9 mouse cellular contexts compared by ENCODE assay signal in the genomic region with DNA sequence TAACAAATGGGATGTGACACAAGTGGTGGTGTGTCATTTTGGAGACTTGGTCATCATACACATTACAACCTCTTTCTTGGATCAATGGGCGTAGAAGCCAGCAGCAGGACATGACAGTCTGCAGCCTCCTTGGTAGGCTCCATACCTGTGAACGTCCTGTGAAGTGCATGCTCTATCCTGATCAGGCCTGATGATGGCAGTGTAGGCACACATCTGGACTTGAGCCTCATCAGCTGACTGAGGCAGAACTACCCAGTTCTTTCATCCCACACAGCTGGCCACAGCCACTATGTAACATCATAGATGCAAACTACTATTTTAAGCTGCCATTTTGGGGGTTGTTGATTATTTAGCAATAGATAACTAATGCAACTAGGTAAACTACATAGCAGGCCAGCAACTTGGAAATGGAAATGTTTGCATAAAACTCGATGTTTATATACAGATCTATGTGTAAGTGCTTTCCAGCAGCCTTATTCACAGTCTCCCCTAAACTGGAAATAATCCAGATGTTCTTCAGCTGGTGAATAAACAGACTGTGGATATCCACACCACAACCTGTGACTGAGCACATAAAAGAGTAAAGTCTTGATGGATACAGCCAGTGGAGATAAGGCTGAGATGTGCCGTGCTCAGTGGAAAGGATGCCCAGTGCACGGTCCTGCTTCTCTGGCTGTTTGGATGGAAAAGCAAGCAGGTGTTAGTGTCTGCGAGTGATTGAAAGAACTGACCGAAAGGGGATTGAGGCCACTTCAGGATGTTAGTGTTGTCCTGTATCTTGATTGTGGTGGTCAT. TPM values are rescaled to one million over a fixed set of nuclear protein-coding genes. Genes with fewer than 3 reads are reported as not detected.
DNase-seq lines count a peak whose midpoint lies in the region; ATAC-seq and TF ChIP-seq lines count a peak whose summit lies in the region.
"Had no signal": no experiment of that assay in that cellular context is flagged by ENCODE, and none has a peak within 500 bp of the region (broad histone marks: within the 10 kb centered on the region; RNA-seq: fewer than 3 reads in every experiment).

No protein-coding gene starts in this region.

- H3K27ac ChIP-seq in forebrain, postnatal 0 days (ENCODE audit: low read depth, low read length): no peak overlapping the region
- H3K27ac ChIP-seq in forebrain, embryonic 10.5 days: no peak overlapping the region
- no peak overlapping the region for H3K27ac ChIP-seq in kidney, embryonic 14.5 days (ENCODE audit: low read depth, low read length)
- H3K27ac ChIP-seq in forebrain, embryonic 16.5 days (ENCODE audit: low read length): no peak overlapping the region
- H3K27ac ChIP-seq: hindbrain, embryonic 15.5 days had no signal

- peak; percentile 55 for ATAC-seq in forebrain, postnatal 0 days
- peak; percentile 46 for ATAC-seq in activated CD4-positive, CD25-positive, alpha-beta regulatory T cell, adult 4 months
- peak; percentile 50 for ATAC-seq in granulocyte monocyte progenitor cell, adult 5-6 weeks (replicated peaks; ENCODE audit: poor library complexity, severe bottlenecking)
- peak; percentile 52; the same call in 1 of the 2 replicates for ATAC-seq in kidney, embryonic 14.5 days (ENCODE audit: low FRiP score, low TSS enrichment)
- ATAC-seq in forebrain, embryonic 16.5 days: no peak

- H3K4me1 ChIP-seq in forebrain, postnatal 0 days (ENCODE audit: insufficient read depth): no peaks in the 10 kb centered on the region
- no peaks in the 10 kb centered on the region for H3K4me1 ChIP-seq in forebrain, embryonic 10.5 days
- no peaks in the 10 kb centered on the region for H3K4me1 ChIP-seq in kidney, embryonic 14.5 days (ENCODE audit: control insufficient read depth, insufficient read depth, low read length)
- no peaks in the 10 kb centered on the region for H3K4me1 ChIP-seq in forebrain, embryonic 16.5 days (replicated peaks; ENCODE audit: control insufficient read depth, insufficient read depth, low read length)
- H3K4me1 ChIP-seq: hindbrain, embryonic 15.5 days had no signal

- DNase-seq in forebrain, postnatal 0 days: peak; percentile 41
- no peak for DNase-seq in forebrain, embryonic 10.5 days (ENCODE audit: extremely low spot score, low spot score)
- DNase-seq in 3T3-L1 (ENCODE audit: low read depth, low spot score): peak; percentile 73
- peak; percentile 59 for DNase-seq in lung, postnatal 14 days

- no peaks in the 10 kb centered on the region for H3K27me3 ChIP-seq in forebrain, postnatal 0 days (ENCODE audit: insufficient read depth, low read length)
- no peaks in the 10 kb centered on the region for H3K27me3 ChIP-seq in forebrain, embryonic 10.5 days (ENCODE audit: poor library complexity, severe bottlenecking)
- no peaks in the 10 kb centered on the region for H3K27me3 ChIP-seq in kidney, embryonic 14.5 days (ENCODE audit: control insufficient read depth, insufficient read depth, low read length)
- H3K27me3 ChIP-seq in forebrain, embryonic 16.5 days (replicated peaks; ENCODE audit: control insufficient read depth, insufficient read depth, low read length): no peaks in the 10 kb centered on the region
- H3K27me3 ChIP-seq: hindbrain, embryonic 15.5 days had no signal

- no peak overlapping the region for H3K4me2 ChIP-seq in forebrain, postnatal 0 days (ENCODE audit: low read depth)
- no peak overlapping the region for H3K4me2 ChIP-seq in kidney, embryonic 14.5 days (replicated peaks; ENCODE audit: low read depth, low read length)
- H3K4me2 ChIP-seq in forebrain, embryonic 16.5 days (ENCODE audit: low read length): no peak overlapping the region
- H3K4me2 ChIP-seq: hindbrain, embryonic 15.5 days had no signal

- peak; percentile 68 for TF ChIP-seq CTCF in forebrain, postnatal 0 days (IDR thresholded peaks at IDR 0.05; ENCODE audit: low read depth)

- H3K9ac ChIP-seq in forebrain, postnatal 0 days: no peak overlapping the region
- H3K9ac ChIP-seq in kidney, embryonic 14.5 days (ENCODE audit: low read depth, low read length): no peak overlapping the region
- H3K9ac ChIP-seq in forebrain, embryonic 16.5 days (replicated peaks; ENCODE audit: low read depth, low read length): no peak overlapping the region
- H3K9ac ChIP-seq: hindbrain, embryonic 15.5 days had no signal

- H3K4me3 ChIP-seq in forebrain, postnatal 0 days (ENCODE audit: low read depth, low read length): no peak overlapping the region
- H3K4me3 ChIP-seq in forebrain, embryonic 10.5 days: no peak overlapping the region
- H3K4me3 ChIP-seq in kidney, embryonic 14.5 days (ENCODE audit: low read length): no peak overlapping the region
- no peak overlapping the region for H3K4me3 ChIP-seq in forebrain, embryonic 16.5 days (replicated peaks; ENCODE audit: low read length)
- H3K4me3 ChIP-seq: hindbrain, embryonic 15.5 days had no signal

- H3K9me3 ChIP-seq in forebrain, postnatal 0 days (ENCODE audit: low read length): no peaks in the 10 kb centered on the region
- no peaks in the 10 kb centered on the region for H3K9me3 ChIP-seq in forebrain, embryonic 10.5 days
- no peaks in the 10 kb centered on the region for H3K9me3 ChIP-seq in kidney, embryonic 14.5 days (ENCODE audit: control insufficient read depth, low read length)
- no peaks in the 10 kb centered on the region for H3K9me3 ChIP-seq in forebrain, embryonic 16.5 days (ENCODE audit: control insufficient read depth, low read length)
- H3K9me3 ChIP-seq: hindbrain, embryonic 15.5 days had no signal

- 85% methylated on average over 7 of the region's 7 CpGs for WGBS in forebrain, postnatal 0 days
- WGBS in forebrain, embryonic 10.5 days: 83% methylated on average over 7 of the region's 7 CpGs
- WGBS in kidney, embryonic 14.5 days: 81% methylated on average over 7 of the region's 7 CpGs
- WGBS in forebrain, embryonic 16.5 days: 82% methylated on average over 7 of the region's 7 CpGs

- H3K36me3 ChIP-seq in forebrain, postnatal 0 days (ENCODE audit: insufficient read depth): peaks cover 11% of the 10 kb centered on the region
- H3K36me3 ChIP-seq in forebrain, embryonic 10.5 days (replicated peaks): peaks cover 61% of the 10 kb centered on the region
- H3K36me3 ChIP-seq in kidney, embryonic 14.5 days (ENCODE audit: control insufficient read depth, insufficient read depth, low read length): no peaks in the 10 kb centered on the region; the same call in 1 of the 2 replicates
- no peaks in the 10 kb centered on the region for H3K36me3 ChIP-seq in forebrain, embryonic 16.5 days (ENCODE audit: control insufficient read depth, insufficient read depth)

RNA-seq across cellular contexts. Expression of a gene that starts 23.9 kb away (rescaled TPM):
- 13.2 and 17.5 TPM in 2 replicates for total RNA-seq in forebrain, postnatal 0 days (2014; rRNA removed)
- 8.2 and 11.1 TPM in 2 replicates for polyA plus RNA-seq in forebrain, postnatal 0 days (2015; fragmentation: Nextera tagmentation; extraction: Ambion mirVana)
- polyA plus RNA-seq in forebrain, embryonic 10.5 days (2016; fragmentation: Nextera tagmentation; extraction: Ambion mirVana): 17.6 and 18.3 TPM in 2 replicates
- polyA plus RNA-seq in activated CD4-positive, CD25-positive, alpha-beta regulatory T cell, adult 4 months (2017; shearing (Covaris generic)): 10 to 100 TPM in 1 of 2 experiments, 1 to 10 TPM in 1; 8.3 to 10.4 TPM
- 25.0 and 36.1 TPM in 2 replicates for total RNA-seq in granulocyte monocyte progenitor cell, adult 5-6 weeks (2014; fragmentation: Nextera tagmentation)
- total RNA-seq in granulocyte monocyte progenitor cell, adult 5-6 weeks (2017): 22.9 and 26.9 TPM in 2 replicates
- polyA plus RNA-seq in kidney, embryonic 14.5 days (2014; fragmentation: Nextera tagmentation; extraction: Ambion mirVana): 11.9 and 17.0 TPM in 2 replicates
- polyA plus RNA-seq in forebrain, embryonic 16.5 days (2015; fragmentation: Nextera tagmentation; extraction: Ambion mirVana): 15.0 and 15.9 TPM in 2 replicates

RNA-seq across cellular contexts. Expression of a gene that starts 24.0 kb away (rescaled TPM):
- 68.1 and 75.4 TPM in 2 replicates for total RNA-seq in forebrain, postnatal 0 days (2014; rRNA removed)
- 118 TPM in 2 replicates for polyA plus RNA-seq in forebrain, postnatal 0 days (2015; fragmentation: Nextera tagmentation; extraction: Ambion mirVana)
- polyA plus RNA-seq in forebrain, embryonic 10.5 days (2016; fragmentation: Nextera tagmentation; extraction: Ambion mirVana): 119 and 120 TPM in 2 replicates
- 100 to 1,000 TPM; 149 to 162 TPM for polyA plus RNA-seq in activated CD4-positive, CD25-positive, alpha-beta regulatory T cell, adult 4 months (2017; shearing (Covaris generic))
- 64.0 and 79.4 TPM in 2 replicates for total RNA-seq in granulocyte monocyte progenitor cell, adult 5-6 weeks (2014; fragmentation: Nextera tagmentation)
- 82.2 and 90.4 TPM in 2 replicates for total RNA-seq in granulocyte monocyte progenitor cell, adult 5-6 weeks (2017)
- 117 and 153 TPM in 2 replicates for polyA plus RNA-seq in kidney, embryonic 14.5 days (2014; fragmentation: Nextera tagmentation; extraction: Ambion mirVana)
- 106 TPM in 2 replicates for polyA plus RNA-seq in forebrain, embryonic 16.5 days (2015; fragmentation: Nextera tagmentation; extraction: Ambion mirVana)
